In the genomic region with DNA sequence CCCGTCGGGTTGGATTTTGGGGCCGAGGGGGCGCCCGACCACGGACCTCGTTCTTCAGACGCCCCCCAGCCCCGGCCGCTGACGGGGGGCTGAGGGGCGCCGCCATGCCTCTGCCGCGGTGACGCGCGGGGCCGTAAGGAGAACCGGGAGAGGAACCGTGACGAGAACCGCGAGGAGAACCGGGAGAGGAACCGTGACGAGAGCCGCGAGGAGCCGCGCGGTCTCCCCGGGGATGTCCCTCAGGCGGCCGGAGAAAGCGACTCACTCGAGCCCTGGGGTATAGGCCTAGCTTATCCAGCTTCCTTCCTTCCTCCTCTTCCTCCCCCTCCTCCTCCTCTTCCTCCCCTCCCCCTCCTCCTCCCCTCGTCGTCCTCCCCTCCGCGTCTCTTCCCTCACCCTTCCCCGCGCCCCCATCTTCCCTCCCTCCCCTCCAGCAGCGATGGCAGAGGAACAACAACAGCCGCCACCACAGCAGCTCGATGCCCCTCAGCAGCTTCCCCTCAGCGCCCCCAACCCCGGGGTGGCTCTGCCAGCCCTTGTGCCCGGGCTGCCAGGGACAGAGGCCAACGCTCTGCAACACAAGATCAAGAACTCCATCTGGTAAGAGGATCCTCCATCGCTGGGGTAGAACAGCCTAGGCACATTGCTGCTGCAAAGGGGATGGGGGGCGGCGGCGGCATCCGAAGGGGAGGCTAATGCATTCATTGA, we compare ENCODE assay signal across 8 mouse cellular contexts. TPM values are rescaled to one million over a fixed set of nuclear protein-coding genes. Genes with fewer than 3 reads are reported as not detected.
DNase-seq lines count a peak whose midpoint lies in the region; ATAC-seq and TF ChIP-seq lines count a peak whose summit lies in the region.

No protein-coding gene starts in this region.

- intact Hi-C loops in heart, adult 2 months (cut with DNase I), result loop anchor here (5.0 kb wide), 3 partner anchors 60 to 255 kb away; no protein-coding TSS in a partner anchor

- H3K9me3 ChIP-seq in embryonic facial prominence, embryonic 13.5 days, result no peaks in the 10 kb centered on the region
- H3K9me3 ChIP-seq in limb, embryonic 15.5 days, result no peaks in the 10 kb centered on the region
- no peaks in the 10 kb centered on the region for H3K9me3 ChIP-seq in midbrain, embryonic 16.5 days (replicated peaks; ENCODE audit: control insufficient read depth, low read length, poor library complexity, severe bottlenecking)

- ATAC-seq in embryonic facial prominence, embryonic 13.5 days (ENCODE audit: insufficient number of reproducible peaks, insufficient read depth, low FRiP score, low TSS enrichment, low read depth), result peak; percentile 29; the same call in 1 of the 2 replicates
- ATAC-seq in limb, embryonic 15.5 days (ENCODE audit: insufficient number of reproducible peaks, low FRiP score, low TSS enrichment, low read depth), result peak; percentile 42
- peak; percentile 40 for ATAC-seq in midbrain, embryonic 16.5 days

- TF ChIP-seq CTCF in heart, adult 2 months (IDR thresholded peaks at IDR 0.05), result no peak

- TF ChIP-seq POLR2A in heart, adult 2 months (IDR thresholded peaks at IDR 0.05; ENCODE audit: insufficient read depth, low read depth, low read length), result no peak

- peak overlapping the region; percentile 99 for H3K27ac ChIP-seq in embryonic facial prominence, embryonic 13.5 days
- H3K27ac ChIP-seq in heart, adult 2 months, result peak overlapping the region; percentile 92
- peak overlapping the region; percentile 99 for H3K27ac ChIP-seq in limb, embryonic 15.5 days
- H3K27ac ChIP-seq in midbrain, embryonic 16.5 days (ENCODE audit: low read length), result peak overlapping the region; percentile 100

- peak overlapping the region; percentile 95 for H3K9ac ChIP-seq in embryonic facial prominence, embryonic 13.5 days
- H3K9ac ChIP-seq in heart, adult 2 months (ENCODE audit: low read depth, low read length), result peak overlapping the region; percentile 91
- H3K9ac ChIP-seq in limb, embryonic 15.5 days, result peak overlapping the region; percentile 90
- H3K9ac ChIP-seq in midbrain, embryonic 16.5 days (ENCODE audit: low read depth, low read length), result peak overlapping the region; percentile 96

- H3K4me1 ChIP-seq in embryonic facial prominence, embryonic 13.5 days, result peaks cover 12% of the 10 kb centered on the region
- H3K4me1 ChIP-seq in heart, adult 2 months (ENCODE audit: control insufficient read depth, insufficient read depth, low read length), result peaks cover 1% of the 10 kb centered on the region
- H3K4me1 ChIP-seq in limb, embryonic 15.5 days, result peaks cover 13% of the 10 kb centered on the region
- H3K4me1 ChIP-seq in midbrain, embryonic 16.5 days (ENCODE audit: control insufficient read depth, insufficient read depth, low read length), result peaks cover 18% of the 10 kb centered on the region

- no peaks in the 10 kb centered on the region for H3K36me3 ChIP-seq in embryonic facial prominence, embryonic 13.5 days
- H3K36me3 ChIP-seq in heart, adult 2 months (ENCODE audit: control insufficient read depth, insufficient read depth, low read length), result no peaks in the 10 kb centered on the region; the same call in 1 of the 2 replicates
- no peaks in the 10 kb centered on the region for H3K36me3 ChIP-seq in limb, embryonic 15.5 days
- no peaks in the 10 kb centered on the region for H3K36me3 ChIP-seq in midbrain, embryonic 16.5 days (ENCODE audit: control insufficient read depth, insufficient read depth, low read length)

- WGBS in embryonic facial prominence, embryonic 13.5 days, result under 1% methylated on average over 54 of the region's 55 CpGs
- 1% methylated on average over 48 of the region's 55 CpGs for WGBS in heart, adult 2 months
- 1% methylated on average over 54 of the region's 55 CpGs for WGBS in limb, embryonic 15.5 days
- under 1% methylated on average over 31 of the region's 55 CpGs for WGBS in midbrain, embryonic 16.5 days

- DNase-seq in 3T3-L1 (ENCODE audit: low read depth, low spot score), result peak; percentile 30
- peak; percentile 41 to 64 for DNase-seq in adrenal gland, postnatal 36 days
- peak; percentile 66 to 67 for DNase-seq in heart, adult 2 months
- DNase-seq in kidney, adult 9 months, result peak; percentile 47
- DNase-seq in spleen, postnatal 10 days (ENCODE audit: low spot score in 2 of 2), result peak; percentile 63 to 69

- peaks cover 3% of the 10 kb centered on the region; the same call in 1 of the 2 replicates for H3K79me2 ChIP-seq in heart, adult 2 months (replicated peaks; ENCODE audit: control insufficient read depth, insufficient read depth, low read length)

- H3K27me3 ChIP-seq in embryonic facial prominence, embryonic 13.5 days, result no peaks in the 10 kb centered on the region
- no peaks in the 10 kb centered on the region for H3K27me3 ChIP-seq in heart, adult 2 months (ENCODE audit: control insufficient read depth, insufficient read depth, low read length)
- H3K27me3 ChIP-seq in limb, embryonic 15.5 days, result no peaks in the 10 kb centered on the region
- H3K27me3 ChIP-seq in midbrain, embryonic 16.5 days (ENCODE audit: control insufficient read depth, insufficient read depth, low read depth, low read length), result no peaks in the 10 kb centered on the region

- peak overlapping the region; percentile 95 for H3K4me3 ChIP-seq in embryonic facial prominence, embryonic 13.5 days
- peak overlapping the region; percentile 77 for H3K4me3 ChIP-seq in heart, adult 2 months
- H3K4me3 ChIP-seq in limb, embryonic 15.5 days, result peak overlapping the region; percentile 94
- H3K4me3 ChIP-seq in midbrain, embryonic 16.5 days (ENCODE audit: low read depth, low read length), result peak overlapping the region; percentile 94

- no peak for TF ChIP-seq EP300 in heart, adult 2 months (IDR thresholded peaks at IDR 0.05; ENCODE audit: insufficient read depth, low read depth, low read length)

- peak overlapping the region; percentile 67 for H3K4me2 ChIP-seq in embryonic facial prominence, embryonic 13.5 days
- peak overlapping the region; percentile 79 for H3K4me2 ChIP-seq in limb, embryonic 15.5 days
- H3K4me2 ChIP-seq in midbrain, embryonic 16.5 days (ENCODE audit: low read length), result peak overlapping the region; percentile 79

RNA-seq across cellular contexts. Expression of gene Rfx7, which starts 0.5 kb away (rescaled TPM):
- total RNA-seq in adrenal gland, postnatal 36 days (2021), result 10 to 100 TPM; 19.4 to 22.8 TPM
- 12.4 and 13.3 TPM in 2 replicates for polyA plus RNA-seq in embryonic facial prominence, embryonic 13.5 days (2015; fragmentation: Nextera tagmentation; extraction: Ambion mirVana)
- total RNA-seq in heart, adult 2 months (2021), result 1 to 10 TPM; 6.7 to 8.1 TPM
- polyA plus RNA-seq in heart, adult 2 months (2012; rRNA removed), result 2.9 and 4.8 TPM in 2 replicates
- polyA plus RNA-seq in limb, embryonic 15.5 days (2015; fragmentation: Nextera tagmentation; extraction: Ambion mirVana), result 7.7 and 8.2 TPM in 2 replicates
- polyA plus RNA-seq in midbrain, embryonic 16.5 days (2015; fragmentation: Nextera tagmentation; extraction: Ambion mirVana), result 14.9 and 17.4 TPM in 2 replicates

RNA-seq across cellular contexts. Expression of gene Tex9, which starts 40.5 kb away (rescaled TPM):
- total RNA-seq in adrenal gland, postnatal 36 days (2021), result 1 to 10 TPM; 4.0 to 4.7 TPM
- polyA plus RNA-seq in embryonic facial prominence, embryonic 13.5 days (2015; fragmentation: Nextera tagmentation; extraction: Ambion mirVana), result 44.5 and 48.2 TPM in 2 replicates
- total RNA-seq in heart, adult 2 months (2021), result 1 to 10 TPM; 1.3 to 1.9 TPM
- 1.2 and 2.1 TPM in 2 replicates for polyA plus RNA-seq in heart, adult 2 months (2012; rRNA removed)
- polyA plus RNA-seq in limb, embryonic 15.5 days (2015; fragmentation: Nextera tagmentation; extraction: Ambion mirVana), result 22.0 and 24.0 TPM in 2 replicates
- polyA plus RNA-seq in midbrain, embryonic 16.5 days (2015; fragmentation: Nextera tagmentation; extraction: Ambion mirVana), result 32.7 and 41.2 TPM in 2 replicates

Comparison
In these comparisons a context has a peak if more than half of its experiments do, and no peak if none do; other contexts are left out.
1. Peak in every context shown above with its lines: DNase-seq, ATAC-seq, H3K4me3 ChIP-seq and H3K27ac ChIP-seq.